ENCODE assay signal across 9 mouse cellular contexts in genomic region chr7:19130657-19131056, GRCm38 (mm10). TPM values are rescaled to one million over a fixed set of nuclear protein-coding genes. Genes with fewer than 3 reads are reported as not detected.
DNase-seq lines count a peak whose midpoint lies in the region; ATAC-seq lines count a peak whose summit lies in the region.
"Had no signal": no experiment of that assay in that cellular context is flagged by ENCODE, and none has a peak within 500 bp of the region (broad histone marks: within the 10 kb centered on the region; RNA-seq: fewer than 3 reads in every experiment).

No protein-coding gene starts in this region.

- peaks cover 3% of the 10 kb centered on the region; the same call in 1 of the 2 replicates for H3K36me3 ChIP-seq in forebrain, embryonic 11.5 days (ENCODE audit: control insufficient read depth, insufficient read depth, low read length)
- peaks cover 44% of the 10 kb centered on the region for H3K36me3 ChIP-seq in liver, embryonic 12.5 days
- H3K36me3 ChIP-seq in stomach, embryonic 15.5 days: peaks cover 11% of the 10 kb centered on the region; the same call in 1 of the 2 replicates

- H3K4me2 ChIP-seq in forebrain, embryonic 11.5 days (ENCODE audit: low read depth, low read length, severe bottlenecking): peak overlapping the region; percentile 67
- H3K4me2 ChIP-seq in liver, embryonic 12.5 days: peak overlapping the region; percentile 73
- H3K4me2 ChIP-seq in stomach, embryonic 15.5 days: peak overlapping the region; percentile 87

- H3K9me3 ChIP-seq in forebrain, embryonic 11.5 days (ENCODE audit: control insufficient read depth, low read length): no peaks in the 10 kb centered on the region
- H3K9me3 ChIP-seq in liver, embryonic 12.5 days (replicated peaks): no peaks in the 10 kb centered on the region
- H3K9me3 ChIP-seq in stomach, embryonic 15.5 days: no peaks in the 10 kb centered on the region

- DNase-seq in embryo, embryonic 10.5 days (ENCODE audit: low spot score): peak; percentile 28
- DNase-seq in embryo, embryonic 9.5 days (ENCODE audit: extremely low spot score): no peak
- peak; percentile 57 for DNase-seq in 416B (ENCODE audit: low read depth)
- DNase-seq in forebrain, embryonic 11.5 days (ENCODE audit: low spot score): no peak
- DNase-seq in T-cell, adult 2 months (ENCODE audit: low spot score): no peak
- no peak for DNase-seq in gastrocnemius, postnatal 4 days (ENCODE audit: low spot score in 2 of 2)

- no peaks in the 10 kb centered on the region for H3K27me3 ChIP-seq in forebrain, embryonic 11.5 days (ENCODE audit: control insufficient read depth, insufficient read depth, low read length)
- no peaks in the 10 kb centered on the region for H3K27me3 ChIP-seq in liver, embryonic 12.5 days (replicated peaks)
- no peaks in the 10 kb centered on the region for H3K27me3 ChIP-seq in stomach, embryonic 15.5 days (replicated peaks)
- H3K27me3 ChIP-seq: Patski had no signal

- peak overlapping the region; percentile 68; the same call in 1 of the 2 replicates for H3K27ac ChIP-seq in forebrain, embryonic 11.5 days (ENCODE audit: low read depth, low read length)
- H3K27ac ChIP-seq in liver, embryonic 12.5 days: peak overlapping the region; percentile 42
- H3K27ac ChIP-seq in stomach, embryonic 15.5 days: peak overlapping the region; percentile 60

- 35% methylated on average over 4 of the region's 4 CpGs for WGBS in forebrain, embryonic 11.5 days
- 30% methylated on average over 4 of the region's 4 CpGs for WGBS in liver, embryonic 12.5 days (ENCODE audit: insufficient replicate concordance)
- WGBS in stomach, embryonic 15.5 days: 24% methylated on average over 4 of the region's 4 CpGs

- ATAC-seq in forebrain, embryonic 11.5 days (replicated peaks; ENCODE audit: low FRiP score): no peak
- no peak for ATAC-seq in liver, embryonic 12.5 days
- no peak for ATAC-seq in stomach, embryonic 15.5 days (ENCODE audit: insufficient read depth, low FRiP score, low read depth)

- H3K9ac ChIP-seq in forebrain, embryonic 11.5 days (ENCODE audit: low read length): peak overlapping the region; percentile 45; the same call in 1 of the 2 replicates
- peak overlapping the region; percentile 33; the same call in 1 of the 2 replicates for H3K9ac ChIP-seq in liver, embryonic 12.5 days
- no peak overlapping the region for H3K9ac ChIP-seq in stomach, embryonic 15.5 days

- H3K4me3 ChIP-seq in forebrain, embryonic 11.5 days (ENCODE audit: low read depth, low read length): peak overlapping the region; percentile 35; the same call in 1 of the 2 replicates
- no peak overlapping the region for H3K4me3 ChIP-seq in liver, embryonic 12.5 days
- peak overlapping the region; percentile 49 for H3K4me3 ChIP-seq in stomach, embryonic 15.5 days (replicated peaks)

- peaks cover 7% of the 10 kb centered on the region for H3K4me1 ChIP-seq in forebrain, embryonic 11.5 days (replicated peaks; ENCODE audit: control insufficient read depth, insufficient read depth, low read length)
- H3K4me1 ChIP-seq in liver, embryonic 12.5 days: peaks cover 21% of the 10 kb centered on the region
- H3K4me1 ChIP-seq in stomach, embryonic 15.5 days: peaks cover 6% of the 10 kb centered on the region; the same call in 1 of the 2 replicates

RNA-seq across cellular contexts. Expression of gene Fbxo46, which starts 11.0 kb away (rescaled TPM):
- 13.6 and 13.9 TPM in 2 replicates for polyA plus RNA-seq in forebrain, embryonic 11.5 days (2014; fragmentation: Nextera tagmentation; extraction: Ambion mirVana)
- 8.1 and 10.1 TPM in 2 replicates for polyA plus RNA-seq in liver, embryonic 12.5 days (2016; fragmentation: Nextera tagmentation; extraction: Ambion mirVana)
- polyA plus RNA-seq in stomach, embryonic 15.5 days (2015; fragmentation: Nextera tagmentation; extraction: Ambion mirVana): 11.6 and 12.8 TPM in 2 replicates
- 1 to 10 TPM; 8.0 to 8.4 TPM for total RNA-seq in gastrocnemius, postnatal 4 days (2021)

RNA-seq across cellular contexts. Expression of gene Gm4969, which starts 12.5 kb away (rescaled TPM):
- 1.2 and 1.4 TPM in 2 replicates for polyA plus RNA-seq in forebrain, embryonic 11.5 days (2014; fragmentation: Nextera tagmentation; extraction: Ambion mirVana)
- polyA plus RNA-seq in liver, embryonic 12.5 days (2016; fragmentation: Nextera tagmentation; extraction: Ambion mirVana): 0.55 and 0.66 TPM in 2 replicates
- polyA plus RNA-seq in stomach, embryonic 15.5 days (2015; fragmentation: Nextera tagmentation; extraction: Ambion mirVana): 2.8 and 3.2 TPM in 2 replicates
- total RNA-seq in gastrocnemius, postnatal 4 days (2021): under 1 TPM; 0.34 to 0.62 TPM

RNA-seq across cellular contexts. Expression of gene Qpctl, which starts 18.4 kb away (rescaled TPM):
- 13.8 and 13.9 TPM in 2 replicates for polyA plus RNA-seq in forebrain, embryonic 11.5 days (2014; fragmentation: Nextera tagmentation; extraction: Ambion mirVana)
- polyA plus RNA-seq in liver, embryonic 12.5 days (2016; fragmentation: Nextera tagmentation; extraction: Ambion mirVana): 4.9 and 5.5 TPM in 2 replicates
- polyA plus RNA-seq in stomach, embryonic 15.5 days (2015; fragmentation: Nextera tagmentation; extraction: Ambion mirVana): 13.5 and 14.7 TPM in 2 replicates
- total RNA-seq in gastrocnemius, postnatal 4 days (2021): 1 to 10 TPM; 7.7 to 8.8 TPM

RNA-seq across cellular contexts. Expression of gene Snrpd2, which starts 18.9 kb away (rescaled TPM):
- polyA plus RNA-seq in forebrain, embryonic 11.5 days (2014; fragmentation: Nextera tagmentation; extraction: Ambion mirVana): 154 and 158 TPM in 2 replicates
- polyA plus RNA-seq in liver, embryonic 12.5 days (2016; fragmentation: Nextera tagmentation; extraction: Ambion mirVana): 97.8 and 98.3 TPM in 2 replicates
- polyA plus RNA-seq in stomach, embryonic 15.5 days (2015; fragmentation: Nextera tagmentation; extraction: Ambion mirVana): 131 and 141 TPM in 2 replicates
- 100 to 1,000 TPM in 1 of 2 experiments, 10 to 100 TPM in 1; 85.4 to 103 TPM for total RNA-seq in gastrocnemius, postnatal 4 days (2021)

RNA-seq across cellular contexts. Expression of gene Gipr, which starts 35.3 kb away (rescaled TPM):
- polyA plus RNA-seq in forebrain, embryonic 11.5 days (2014; fragmentation: Nextera tagmentation; extraction: Ambion mirVana): 0.56 and 0.75 TPM in 2 replicates
- 0.18 and 0.41 TPM in 2 replicates for polyA plus RNA-seq in liver, embryonic 12.5 days (2016; fragmentation: Nextera tagmentation; extraction: Ambion mirVana)
- polyA plus RNA-seq in stomach, embryonic 15.5 days (2015; fragmentation: Nextera tagmentation; extraction: Ambion mirVana): 2.3 and 2.9 TPM in 2 replicates
- total RNA-seq in gastrocnemius, postnatal 4 days (2021): under 1 TPM; 0.13 to 0.15 TPM

Comparison
In these comparisons a context has a peak if more than half of its experiments do, and no peak if none do; other contexts are left out.
1. DNase-seq: peak in embryo, embryonic 10.5 days (single experiment) and 416B (single experiment); none in embryo, embryonic 9.5 days (single experiment), forebrain, embryonic 11.5 days (single experiment), T-cell, adult 2 months (single experiment) and gastrocnemius, postnatal 4 days (0 of 2).
2. Peak in every context shown above with its lines, with median percentiles within 50 percentile points of each other: H3K27ac ChIP-seq and H3K4me2 ChIP-seq.